Mouse (Mus musculus) ES-E14 (cell line): Measurements from ENCODE around the gene Ddx42. TPM values are rescaled to one million over a fixed set of nuclear protein-coding genes. Genes with fewer than 3 reads are reported as not detected.

Source experiments
- DNase-seq: peaks from one replicate; pipeline ENCODE4 v3.0.0-alpha.2; 2013; ENCODE audit warnings: low read depth, low spot score
- H3K27ac ChIP-seq: 2 replicates; pipeline ENCODE4 v1.5.1; 2012; ENCODE audit warnings: low read depth, mild to moderate bottlenecking, low read length, moderate library complexity, mixed read lengths; ENCODE audit not compliant: poor library complexity, insufficient read depth, severe bottlenecking
- H3K36me3 ChIP-seq: 2 replicates; pipeline ENCODE4 v1.6.1; 2012; ENCODE audit warnings: mild to moderate bottlenecking, low read length, moderate library complexity, mixed read lengths; ENCODE audit not compliant: control insufficient read depth, poor library complexity, insufficient read depth, severe bottlenecking
- H3K4me1 ChIP-seq, 2 experiments: fragments of 150-350 bp in 1 of 2; sonication (generic) in 1 of 2; 2 replicates each; pipeline ENCODE4 v1.6.1; 2012; ENCODE audit warnings: low read length in 2 of 2, mild to moderate bottlenecking in 1 of 2, mixed read lengths in 1 of 2; ENCODE audit not compliant: control insufficient read depth in 2 of 2, insufficient read depth in 2 of 2, poor library complexity in 1 of 2
- H3K4me3 ChIP-seq, 2 experiments: fragments of 150-350 bp in 1 of 2; sonication (generic) in 1 of 2; 2 replicates each; pipeline ENCODE4 v1.5.1; 2012; ENCODE audit warnings: low read length in 2 of 2, low read depth in 1 of 2, mild to moderate bottlenecking in 1 of 2, mixed read lengths in 1 of 2; ENCODE audit not compliant: insufficient read depth in 1 of 2, poor library complexity in 1 of 2, severe bottlenecking in 1 of 2
- H3K9ac ChIP-seq: 2 replicates; pipeline ENCODE4 v1.6.1; 2012; ENCODE audit warnings: low read depth, mild to moderate bottlenecking, low read length, mixed read lengths; ENCODE audit not compliant: poor library complexity, insufficient read depth, severe bottlenecking
- H3K9me3 ChIP-seq: fragments of 150-350 bp; sonication (generic); 2 replicates; pipeline ENCODE4 v1.6.1; 2012; ENCODE audit warnings: low read depth, mild to moderate bottlenecking, low read length; ENCODE audit not compliant: control insufficient read depth, insufficient read depth
- CHD2 ChIP-seq: IDR thresholded peaks from 2 replicates; pipeline ENCODE4 v1.6.1; 2014; ENCODE audit warnings: mild to moderate bottlenecking, low read depth, low read length, inconsistent platforms
- HCFC1 ChIP-seq: IDR thresholded peaks from 2 replicates; pipeline ENCODE4 v1.6.1; 2012; ENCODE audit warnings: low read length, inconsistent platforms, borderline replicate concordance; ENCODE audit not compliant: insufficient read depth
- MAFK ChIP-seq: IDR thresholded peaks from 2 replicates; pipeline ENCODE4 v1.6.1; 2014; ENCODE audit warnings: mild to moderate bottlenecking, low read depth, low read length, inconsistent platforms; ENCODE audit not compliant: insufficient read depth
- ZC3H11A ChIP-seq: IDR thresholded peaks from 2 replicates; pipeline ENCODE4 v1.6.1; 2012; ENCODE audit warnings: low read depth, mild to moderate bottlenecking, inconsistent platforms, low read length, borderline replicate concordance
- ZNF384 ChIP-seq: IDR thresholded peaks from 2 replicates; pipeline ENCODE4 v1.6.1; 2012; ENCODE audit warnings: low read depth, low read length, inconsistent platforms
- in situ Hi-C, 2 experiments: fragments of 600-800 bp; cut with MboI; formaldehyde crosslinking; loops; one replicate each; pipeline ENCODE4 v1.15.1; 2025; ENCODE audit warnings: low sequenced_read_pairs in 2 of 2, inconsistent platforms in 1 of 2; ENCODE audit not compliant: unreplicated experiment in 2 of 2
- total RNA-seq: library from RNA; depleted of rRNA; stranded (reverse); fragments of 300-350 nt; gene quantifications from 2 replicates; pipeline ENCODE4 v1.2.3, GENCODE M21; 2012

The Ddx42 gene
- total RNA-seq, 1 experiment: 64.3 TPM

DNA sequence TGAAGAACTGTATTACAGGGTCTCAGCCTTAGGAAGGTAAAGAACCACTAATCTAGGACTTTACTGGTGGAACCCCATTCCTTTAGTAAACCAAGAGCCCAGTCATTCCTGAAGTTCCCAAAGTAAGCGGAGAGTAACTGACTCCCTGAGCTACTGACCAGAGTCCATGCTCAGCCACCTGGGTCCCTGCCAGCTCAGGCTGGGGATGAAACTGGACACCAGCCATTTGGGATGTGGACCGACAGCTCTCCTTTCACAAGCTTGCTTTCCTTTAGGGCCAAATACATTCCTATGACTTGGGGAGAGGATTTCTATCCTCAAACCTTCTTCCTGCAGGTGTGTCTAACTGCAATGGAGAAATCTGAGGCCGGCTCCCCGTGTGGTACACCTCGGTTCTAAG, 42.4 kb upstream of the Ddx42 start:
- Histone ChIP-seq H3K36me3 (peaks cover 3% of the 10 kb centered on the region; the same call in 1 of the 2 replicates), H3K9me3 (no peaks in the 10 kb centered on the region), H3K27ac (no peak overlapping the region), H3K4me1 (no peaks in the 10 kb centered on the region), H3K9ac (no peak overlapping the region), H3K4me3 (no peak overlapping the region)
- no peak for DNase-seq
- TF ChIP-seq ZNF384 (no peak), MAFK (no peak), ZC3H11A (no peak), HCFC1 (no peak)
- in situ Hi-C loops: no loop called here

DNA sequence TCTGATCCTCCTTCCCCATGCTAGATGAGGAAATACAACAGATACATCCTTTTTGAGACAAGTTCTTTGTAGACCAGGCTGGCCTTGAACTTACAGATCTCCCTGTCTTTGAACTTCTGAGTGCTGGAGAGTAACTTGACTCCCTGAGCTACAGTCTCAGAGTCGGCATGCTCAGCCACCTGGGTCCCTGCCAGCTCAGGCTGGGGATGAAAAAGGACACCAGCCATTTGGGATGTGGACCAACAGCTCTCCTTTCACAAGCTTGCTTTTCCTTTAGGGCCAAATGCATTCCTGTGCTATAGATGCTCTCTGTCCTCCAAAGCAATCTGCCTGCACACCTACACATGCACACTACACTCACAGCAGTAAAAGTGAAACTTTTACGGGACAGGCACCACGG, 41.6 kb upstream of the Ddx42 start:
- peaks cover 1% of the 10 kb centered on the region; the same call in 1 of the 2 replicates for H3K36me3 ChIP-seq
- H3K4me3 ChIP-seq: no peak overlapping the region
- TF ChIP-seq HCFC1 (no peak), CHD2 (no peak), ZNF384 (no peak), ZC3H11A (no peak), MAFK (no peak)
- no peaks in the 10 kb centered on the region for H3K9me3 ChIP-seq
- H3K9ac ChIP-seq: no peak overlapping the region
- in situ Hi-C loops: no loop called here
- no peaks in the 10 kb centered on the region for H3K4me1 ChIP-seq
- no peak overlapping the region for H3K27ac ChIP-seq
- no peak for DNase-seq

GRCm38 (mm10) chr11:106176372-106176771, 40.4 kb upstream of the Ddx42 start:
- TF ChIP-seq HCFC1: no peak
- no peak for TF ChIP-seq ZNF384
- no peak for TF ChIP-seq MAFK
- TF ChIP-seq CHD2: no peak
- TF ChIP-seq ZC3H11A: no peak
- H3K4me1 ChIP-seq: no peaks in the 10 kb centered on the region
- in situ Hi-C loops: no loop called here
- H3K27ac ChIP-seq: no peak overlapping the region
- H3K4me3 ChIP-seq: no peak overlapping the region
- no peaks in the 10 kb centered on the region for H3K9me3 ChIP-seq
- no peak for DNase-seq
- no peak overlapping the region for H3K9ac ChIP-seq
- no peaks in the 10 kb centered on the region; the same call in 1 of the 2 replicates for H3K36me3 ChIP-seq

GRCm38 (mm10) chr11:106178036-106178782, 38.5 kb upstream of the Ddx42 start:
- H3K4me3 ChIP-seq: no peak overlapping the region
- H3K9me3 ChIP-seq: no peaks in the 10 kb centered on the region
- no peak overlapping the region for H3K9ac ChIP-seq
- in situ Hi-C loops: no loop called here
- DNase-seq: no peak
- H3K27ac ChIP-seq: no peak overlapping the region
- TF ChIP-seq CHD2: no peak
- no peak for TF ChIP-seq ZNF384
- TF ChIP-seq MAFK: no peak
- TF ChIP-seq HCFC1: no peak
- no peak for TF ChIP-seq ZC3H11A
- H3K4me1 ChIP-seq: no peaks in the 10 kb centered on the region
- H3K36me3 ChIP-seq: no peaks in the 10 kb centered on the region; the same call in 1 of the 2 replicates
